Mouse (Mus musculus) heart, adult 11 months (tissue): ENCODE data around the gene Mrpl24.
"Not testable (repeated sequence)": the region's sequence is repeated elsewhere in the genome, so short reads cannot be mapped to it uniquely, and the experiment has no call there.

Experiments
- DNase-seq: peaks from one replicate; pipeline ENCODE4 v3.0.0; 2022

Mrpl24 gene

DNA sequence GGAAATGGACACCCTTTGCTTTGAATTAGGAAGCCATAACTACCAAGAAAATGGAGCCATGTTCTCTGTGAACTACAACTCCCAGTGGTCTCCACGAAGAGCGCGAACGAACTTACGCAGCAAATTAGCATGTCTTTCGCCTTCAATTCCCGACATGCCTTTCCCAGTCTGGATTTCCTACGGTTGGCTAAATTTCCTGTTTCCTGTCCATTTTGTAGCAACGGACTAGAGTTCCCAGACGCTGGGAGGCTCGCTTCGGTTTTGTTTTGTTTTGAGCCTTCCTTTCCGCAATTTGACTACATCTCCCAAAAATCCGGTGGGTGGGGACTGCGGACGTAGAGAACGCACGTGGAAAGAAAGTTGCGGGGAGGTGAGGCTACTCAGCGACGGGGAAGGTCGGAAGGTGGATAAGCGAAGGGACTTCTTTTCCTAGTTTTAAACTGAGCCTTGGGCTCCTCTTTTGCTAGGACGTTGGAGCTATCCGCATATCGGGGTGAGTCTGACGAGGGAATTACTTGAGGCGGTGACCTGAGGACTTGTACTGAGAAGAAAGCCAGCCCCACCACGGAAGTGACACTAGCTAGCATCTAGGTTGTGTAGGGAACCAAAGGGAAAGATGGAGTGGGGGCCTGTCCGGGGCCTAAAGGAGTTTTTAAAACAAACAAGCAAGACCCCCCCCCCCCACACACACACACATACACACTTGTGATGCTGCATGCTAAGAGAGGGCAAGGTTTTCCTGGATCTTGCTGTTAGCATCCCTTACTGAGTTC, at the start of gene Mrpl24:
Mrpl24 (plus strand) TSS at position 171 of the 773 bp plus-strand sequence.
- DNase-seq, result peak; percentile 99

DNA sequence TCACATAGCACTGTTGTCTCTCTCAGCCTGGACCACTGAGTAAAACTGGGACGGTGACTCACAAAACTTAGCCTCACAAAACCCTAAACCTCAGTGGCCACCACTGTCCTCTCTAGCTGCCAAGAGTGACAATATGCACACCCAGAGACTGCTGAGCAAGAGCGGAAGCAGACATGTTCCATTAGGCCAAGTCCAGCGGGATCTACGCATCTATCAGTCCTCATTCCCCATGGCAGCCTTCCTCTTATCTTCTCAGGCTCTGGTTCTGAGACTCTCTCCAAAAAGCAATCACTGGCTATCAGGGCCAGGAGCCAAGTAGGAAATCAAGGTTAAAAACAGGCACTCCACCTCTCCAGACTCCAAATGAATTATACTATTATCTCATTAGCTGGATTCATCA, 41.6 kb upstream of the Mrpl24 start:
- peak; percentile 91 for DNase-seq

DNA sequence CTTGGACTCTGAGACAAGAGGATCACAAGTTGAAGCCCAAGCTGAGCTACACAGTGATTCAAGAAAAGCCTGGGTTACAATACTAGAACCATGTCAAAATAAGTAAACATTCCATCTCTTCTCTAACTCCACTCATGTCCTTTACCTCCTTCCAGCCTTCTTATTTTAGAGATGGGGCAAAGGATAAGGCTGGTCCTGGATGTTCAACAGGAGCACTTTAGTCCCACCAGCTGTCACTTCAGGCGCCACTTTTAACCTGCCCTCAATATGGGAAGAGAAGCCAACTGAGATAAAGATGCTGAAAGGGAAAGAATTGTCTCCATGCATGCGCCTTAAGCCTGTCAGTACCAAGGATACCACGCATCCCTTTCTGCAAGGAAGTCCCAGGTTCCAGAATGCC, 35.0 kb upstream of the Mrpl24 start:
- DNase-seq, result no peak

DNA sequence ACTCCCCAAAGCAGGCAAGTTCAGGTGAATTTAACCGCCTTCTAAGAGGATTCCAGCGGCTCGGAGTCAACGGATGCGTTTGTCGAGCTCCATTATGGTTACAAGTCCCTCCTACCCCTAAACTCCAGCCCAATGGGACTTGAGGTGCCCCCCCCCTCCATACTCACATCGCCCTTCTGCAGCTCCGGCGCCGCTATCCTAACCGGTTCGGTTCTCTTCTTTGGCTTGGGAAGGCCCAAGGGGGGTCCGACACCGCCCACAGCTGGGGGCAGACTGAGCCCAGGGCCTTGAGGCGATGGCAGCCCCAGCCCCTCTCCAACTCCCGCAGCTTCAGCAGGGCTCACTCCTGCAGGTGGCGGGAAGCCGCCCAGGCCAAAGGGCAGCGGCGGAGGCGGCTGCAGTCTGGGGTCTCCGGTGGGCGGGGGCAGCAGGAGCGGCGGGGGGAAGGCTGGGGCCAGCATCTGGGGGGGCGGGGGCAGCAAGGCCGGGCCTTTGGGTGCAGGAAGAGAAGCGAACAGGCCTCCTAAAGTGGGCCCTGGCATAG, 34.5 kb upstream of the Mrpl24 start:
- peak; percentile 97 for DNase-seq

DNA sequence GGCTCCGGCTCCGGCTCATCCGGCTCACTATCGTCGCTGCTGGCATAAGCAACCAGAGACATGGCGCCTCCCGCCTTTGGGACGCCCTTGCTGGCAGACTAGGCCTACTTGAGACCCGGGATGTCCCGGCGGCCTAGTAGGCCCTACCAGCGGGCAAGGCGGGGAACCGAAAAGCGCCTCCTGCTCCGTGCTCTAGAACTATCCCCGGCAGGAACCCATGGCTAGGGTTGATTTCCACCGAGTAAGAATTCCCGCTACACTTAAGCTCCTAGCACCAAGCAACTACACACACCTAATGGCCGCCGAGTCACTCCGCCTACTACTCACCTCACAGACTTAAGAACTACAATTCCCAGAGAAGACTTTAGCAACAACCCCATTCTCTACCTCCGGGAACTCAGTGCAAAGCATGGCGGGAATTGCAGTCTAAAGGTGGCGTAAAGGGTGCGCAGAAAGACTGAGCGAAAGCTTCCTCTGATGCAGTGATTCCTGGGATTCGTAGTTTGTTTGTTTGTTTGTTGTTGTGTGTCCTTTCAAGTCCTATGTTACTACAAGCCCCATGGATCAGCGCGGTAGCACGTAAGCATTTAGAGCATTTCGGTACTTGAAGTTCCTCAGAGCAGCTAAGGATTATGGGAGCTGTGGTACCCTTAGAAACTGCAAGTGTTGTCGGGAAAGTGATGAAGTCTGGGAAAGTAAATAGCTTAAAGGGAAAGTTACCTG, 33.9 kb upstream of the Mrpl24 start, which contains the start of gene Prcc:
Prcc (minus strand) TSS at position 328 of the 723 bp plus-strand sequence.
- peak; percentile 100 for DNase-seq

DNA sequence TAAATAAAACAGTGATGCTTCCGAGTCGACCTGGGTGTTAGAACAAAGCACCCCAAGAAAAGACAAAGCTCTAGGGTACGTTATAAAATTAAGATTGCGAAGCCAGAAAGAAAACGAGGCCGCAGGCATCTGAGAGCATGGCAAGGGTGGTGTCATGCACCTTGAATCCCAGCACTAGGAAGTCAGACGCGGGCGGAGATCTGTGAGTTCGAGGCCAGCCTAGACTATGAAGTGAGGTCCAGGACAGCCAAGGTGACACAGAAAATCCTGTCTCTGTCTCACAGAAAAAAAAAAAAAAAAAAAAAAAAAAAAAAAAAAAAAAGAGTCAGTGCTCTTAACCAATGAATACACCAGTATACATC, 33.3 kb upstream of the Mrpl24 start:
- no peak for DNase-seq

DNA sequence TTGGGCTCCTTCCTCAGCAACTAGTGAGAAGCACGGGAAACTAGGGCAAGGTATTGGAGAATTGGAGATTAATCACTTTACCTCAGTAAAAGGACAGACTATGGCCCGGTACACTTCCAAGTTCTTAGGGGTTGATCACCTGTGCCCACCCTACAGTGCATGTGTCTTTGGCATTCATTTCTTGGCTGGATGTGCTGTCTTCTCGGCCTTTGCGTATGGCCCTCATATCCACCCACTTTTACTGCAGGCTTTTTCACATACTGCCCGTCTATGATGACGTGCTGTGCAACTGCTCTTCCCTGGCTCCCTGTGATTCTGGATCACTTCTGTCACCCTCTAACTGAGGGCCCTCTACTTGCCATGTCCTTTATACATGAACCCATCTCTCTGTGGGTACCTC, 32.9 kb upstream of the Mrpl24 start:
- DNase-seq, result peak; percentile 95

DNA sequence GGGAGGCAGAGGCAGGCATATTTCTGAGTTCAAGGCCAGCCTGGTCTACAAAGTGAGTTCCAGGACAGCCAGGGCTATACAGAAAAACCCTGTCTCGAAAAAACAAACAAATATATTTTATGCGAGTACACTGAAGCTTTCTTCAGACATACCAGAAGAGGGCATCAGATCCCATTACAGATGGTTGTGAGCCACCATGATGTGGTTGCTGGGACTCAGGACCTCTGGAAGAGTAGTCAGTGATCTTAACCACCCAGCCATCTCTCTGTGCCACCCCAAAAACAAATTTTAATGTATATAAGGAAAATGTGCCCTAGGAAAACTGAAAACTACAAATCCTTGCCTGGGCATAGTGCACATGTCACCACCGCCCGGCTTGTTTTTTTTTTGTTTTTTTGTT, 31.9 kb upstream of the Mrpl24 start:
- DNase-seq, result not testable (repeated sequence)

DNA sequence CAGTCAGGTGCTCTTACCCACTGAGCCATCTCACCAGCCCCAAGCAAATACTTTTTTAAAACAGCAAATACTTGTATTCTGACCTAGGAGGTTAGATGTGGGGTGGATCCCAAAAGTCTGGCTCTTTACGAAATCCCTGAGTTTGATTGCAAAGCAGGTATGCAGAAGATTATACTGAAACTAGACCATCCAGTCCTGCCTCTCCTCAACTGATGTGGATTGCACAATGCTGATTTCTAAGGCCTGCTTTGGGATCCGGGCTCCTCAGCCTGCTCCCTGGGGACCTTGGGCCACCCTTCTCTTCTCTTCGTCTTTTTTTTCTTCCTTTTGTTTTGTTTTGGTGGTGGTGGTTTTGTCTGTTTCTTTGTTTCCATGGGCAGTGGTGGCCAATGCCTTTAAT, 27.8 kb upstream of the Mrpl24 start:
- peak; percentile 53 for DNase-seq

DNA sequence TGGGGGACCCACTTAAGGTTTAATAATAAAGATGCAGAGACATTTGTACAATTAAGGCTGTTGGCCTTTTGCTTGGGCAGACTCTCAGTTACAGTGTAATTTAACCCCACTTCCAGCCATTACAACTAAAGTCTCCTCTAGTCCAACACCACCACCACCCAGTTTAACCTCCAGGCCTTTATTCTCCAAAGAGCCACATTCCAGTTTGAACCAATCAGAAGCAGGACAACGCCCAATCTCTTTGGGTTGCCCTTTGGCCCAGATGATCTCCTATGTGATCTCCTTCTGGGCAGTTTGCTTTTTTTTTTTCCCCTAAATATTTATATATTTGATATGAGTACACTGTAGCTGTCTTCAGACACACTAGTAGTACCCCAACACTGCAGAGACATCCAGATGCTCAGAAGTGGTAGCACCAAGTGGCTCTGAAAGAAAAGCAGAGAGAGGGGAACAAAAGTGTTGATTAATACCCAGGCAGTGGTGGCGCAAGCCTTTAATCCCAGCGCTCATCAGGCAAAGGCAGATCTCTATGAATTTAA, 25.9 kb upstream of the Mrpl24 start:
- DNase-seq, result peak; percentile 57

DNA sequence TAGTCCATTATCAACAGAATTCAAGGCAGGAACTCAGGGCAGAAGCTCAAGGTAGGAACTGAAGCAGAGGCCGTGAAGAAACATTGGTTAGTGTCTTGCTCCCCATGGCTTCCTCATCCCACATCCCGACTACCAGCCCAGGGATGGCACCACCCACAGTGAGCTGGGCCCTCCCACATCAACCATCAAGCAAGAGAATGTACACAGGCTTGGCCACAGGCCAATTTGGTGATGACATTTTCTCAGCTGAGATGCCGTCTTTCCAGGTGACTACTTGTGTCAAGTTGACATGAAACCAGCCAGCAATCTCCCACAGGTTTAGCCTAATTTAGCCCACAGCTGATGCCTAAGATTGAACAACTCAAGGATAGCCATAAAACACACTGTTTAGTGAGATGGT, 20.0 kb upstream of the Mrpl24 start:
- DNase-seq, result peak; percentile 48

DNA sequence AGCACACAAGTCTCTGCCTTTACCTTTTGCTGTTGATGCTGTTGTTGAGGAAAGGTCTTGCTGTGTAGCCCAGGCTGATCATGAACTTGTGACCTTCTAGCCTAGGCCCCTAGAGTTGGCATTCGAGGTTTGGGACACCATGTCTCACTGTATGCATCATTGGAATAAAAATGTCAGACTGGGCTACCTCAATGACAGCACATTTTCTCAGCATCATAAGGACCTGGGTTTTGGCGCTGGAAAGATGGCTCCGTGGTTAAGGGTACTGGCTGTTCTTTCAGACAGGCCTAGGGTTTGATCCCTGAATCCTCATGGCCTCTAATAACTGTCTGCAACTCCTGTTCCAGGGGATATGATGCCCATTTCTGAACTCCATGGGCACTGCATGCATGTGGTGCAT, 19.5 kb upstream of the Mrpl24 start:
- DNase-seq, result peak; percentile 66

DNA sequence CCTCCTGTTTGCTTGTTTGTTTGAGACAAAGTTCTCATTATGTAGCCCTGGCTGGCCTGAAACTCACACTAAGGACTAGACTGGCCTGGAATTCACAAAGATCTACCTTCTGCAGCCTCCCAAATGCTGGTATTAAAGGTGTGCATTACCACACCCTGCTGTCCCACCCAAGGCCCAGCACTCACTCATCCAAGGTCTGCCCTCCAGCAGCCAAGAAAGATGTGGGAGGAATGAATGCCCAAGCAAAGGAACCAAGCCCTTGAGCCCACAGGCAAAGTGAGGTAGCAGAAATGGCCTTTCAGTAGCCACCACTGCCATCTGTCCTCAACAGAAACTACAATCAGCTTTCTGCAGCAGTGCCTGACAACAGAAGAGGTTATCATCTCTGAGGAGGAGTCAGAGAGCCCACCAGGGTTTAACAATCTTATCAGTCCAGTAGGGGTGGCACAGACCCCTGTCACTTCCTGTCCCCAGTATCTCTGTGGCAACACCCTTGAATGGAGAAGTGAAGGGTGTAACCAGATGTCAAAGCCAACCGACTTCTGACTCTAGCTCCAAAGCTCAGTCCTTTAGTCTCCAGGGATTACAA, 18.2 kb upstream of the Mrpl24 start:
- peak; percentile 63 for DNase-seq

DNA sequence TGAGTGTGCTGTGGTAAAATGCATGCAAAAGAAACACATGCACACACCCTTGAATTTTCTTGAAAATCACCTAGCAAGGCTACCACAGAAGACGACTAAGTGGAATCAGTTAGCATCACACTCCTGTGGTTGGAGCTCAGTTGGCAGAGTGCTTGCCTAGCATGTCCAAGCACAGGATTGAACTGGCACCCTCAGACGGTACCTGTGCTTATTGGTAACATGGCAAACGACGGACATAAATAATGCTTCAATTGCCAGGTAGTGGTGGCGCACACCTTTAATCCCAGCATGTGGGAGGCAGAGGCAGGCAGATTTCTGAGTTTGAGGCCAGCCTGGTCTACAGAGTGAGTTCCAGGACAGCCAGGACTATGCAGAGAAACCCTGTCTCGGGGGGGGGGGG, 17.3 kb upstream of the Mrpl24 start:
- DNase-seq, result peak; percentile 86

DNA sequence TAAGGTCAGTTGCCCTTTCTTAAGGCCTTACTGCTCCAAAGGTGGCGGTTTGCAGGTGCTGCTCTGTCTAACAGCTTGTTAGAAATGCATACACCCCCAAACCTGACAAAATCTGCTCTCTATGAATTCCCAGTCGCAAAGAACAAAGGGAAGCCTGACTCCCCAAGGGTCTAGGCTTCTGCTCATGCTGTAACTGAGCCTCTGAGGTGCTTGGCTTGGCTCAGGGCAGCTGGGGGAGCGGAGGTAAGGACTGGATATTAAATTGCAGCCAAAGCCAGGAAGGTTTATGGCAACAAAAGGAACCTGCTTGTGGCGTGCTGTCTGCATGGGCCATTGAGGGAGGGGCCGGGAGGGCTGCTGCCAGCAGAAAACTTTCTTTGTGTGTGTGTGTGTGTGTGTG, 15.5 kb upstream of the Mrpl24 start:
- DNase-seq, result peak; percentile 79

DNA sequence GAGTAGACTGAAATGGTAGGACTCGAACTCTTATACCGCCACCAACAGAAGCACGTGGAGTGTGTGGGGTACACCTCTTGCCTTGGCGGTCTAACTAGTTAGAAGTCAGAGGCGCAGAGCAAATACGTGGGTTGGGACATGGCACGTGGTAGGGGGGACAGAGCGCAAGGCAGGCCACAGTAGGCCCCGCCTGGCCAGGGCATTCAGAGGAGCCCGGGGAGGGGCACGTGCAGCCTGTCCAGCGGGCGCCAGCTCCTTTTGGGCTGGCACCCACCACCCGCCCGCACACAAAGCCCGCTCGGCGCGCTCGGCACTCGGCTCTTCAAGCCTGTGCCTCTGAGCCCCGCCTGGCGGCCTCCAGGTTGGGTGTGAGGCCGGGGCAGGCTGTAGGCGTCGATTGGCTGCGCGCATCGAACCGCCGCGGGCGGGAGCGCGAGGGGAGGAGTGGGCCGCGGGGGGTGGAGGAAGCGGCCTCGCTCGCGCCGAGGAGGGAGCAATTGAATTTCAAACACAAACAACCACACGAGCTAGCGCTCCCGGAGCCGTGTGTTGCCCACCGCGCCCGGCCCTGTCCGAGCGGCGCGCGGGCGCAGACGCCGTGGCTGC, 13.3 kb upstream of the Mrpl24 start, which contains the start of gene Hdgf:
Hdgf (plus strand) TSS at position 442 of the 606 bp plus-strand sequence.
- peak; percentile 100 for DNase-seq

DNA sequence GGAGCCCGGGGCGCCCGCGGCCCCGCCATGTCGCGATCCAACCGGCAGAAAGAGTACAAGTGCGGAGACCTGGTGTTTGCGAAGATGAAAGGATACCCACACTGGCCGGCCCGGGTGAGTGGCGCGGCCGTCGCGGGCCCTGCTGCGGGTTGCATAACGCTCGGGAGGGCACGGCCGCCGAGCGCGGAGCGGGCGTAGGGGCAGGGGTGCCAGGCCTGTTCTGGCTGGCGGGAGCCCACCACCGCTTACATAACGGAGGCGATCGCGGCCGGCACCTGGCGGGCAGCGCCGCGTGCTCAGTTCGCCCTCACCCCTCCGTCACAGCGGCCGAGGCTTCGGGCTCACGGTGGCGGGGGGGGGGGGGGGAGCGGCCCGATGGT, 12.7 kb upstream of the Mrpl24 start:
- peak; percentile 98 for DNase-seq

DNA sequence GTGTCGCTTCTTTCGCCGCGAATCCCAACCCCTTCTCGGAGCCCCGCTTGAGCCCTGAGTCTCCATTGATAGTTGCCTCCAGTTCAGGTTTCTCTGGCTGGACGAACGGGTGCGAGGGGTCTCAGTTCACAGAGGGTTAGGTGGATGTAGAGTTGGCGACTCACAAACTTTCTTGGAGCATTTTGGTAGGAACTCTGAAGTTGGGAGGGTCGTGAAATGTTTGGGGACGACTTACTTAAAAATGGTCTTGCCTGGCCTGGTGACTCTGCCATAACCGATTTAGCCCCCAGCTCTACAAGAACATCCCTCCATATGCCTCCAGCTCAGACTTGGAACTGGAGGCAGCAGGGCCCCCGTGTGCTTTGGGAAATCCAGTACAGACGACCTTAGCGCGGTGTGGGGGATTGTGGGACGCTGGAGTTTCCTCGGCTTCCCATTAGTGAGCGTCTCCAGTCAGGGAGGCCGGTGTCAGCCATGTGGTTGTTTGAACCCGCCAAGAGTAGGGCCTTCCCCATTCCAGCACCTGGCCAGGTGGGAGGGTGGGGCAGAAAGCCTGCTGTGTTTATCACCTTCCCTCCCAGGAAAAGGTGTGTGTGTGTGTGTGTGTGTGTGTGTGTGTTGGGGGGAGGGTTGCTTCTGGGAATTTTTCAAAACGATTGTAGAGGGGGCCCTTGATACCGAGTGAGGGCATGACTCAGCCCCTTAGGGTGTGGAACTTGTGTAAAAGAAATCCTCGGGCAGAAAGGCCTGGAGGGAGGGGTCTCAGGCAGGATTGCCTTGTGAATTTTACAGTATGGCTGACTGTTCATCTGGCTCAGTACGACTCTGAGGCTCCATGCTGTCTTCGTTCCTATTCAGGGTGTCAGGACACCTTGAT, 12.1 kb upstream of the Mrpl24 start:
- DNase-seq, result peak; percentile 95

DNA sequence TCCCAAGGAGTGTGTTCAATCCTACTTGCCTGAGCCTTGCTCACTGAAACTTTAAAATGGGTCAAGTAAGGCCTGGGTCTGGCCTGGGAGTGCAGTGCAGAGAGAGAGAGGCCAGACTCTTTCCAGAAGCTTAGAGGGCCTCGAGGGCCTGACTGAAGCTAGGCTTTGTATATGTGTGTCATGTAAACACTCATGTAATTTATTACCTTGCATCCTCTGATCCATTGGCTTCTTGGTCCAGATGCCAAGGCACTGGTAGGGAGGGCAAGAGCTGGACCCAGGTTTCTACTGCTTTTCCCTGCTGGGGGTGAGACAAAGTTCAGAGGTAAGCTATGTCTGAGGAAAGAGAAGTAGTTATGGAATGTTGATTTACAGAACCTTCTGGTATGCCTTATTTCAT, 11.4 kb upstream of the Mrpl24 start:
- DNase-seq, result peak; percentile 89

DNA sequence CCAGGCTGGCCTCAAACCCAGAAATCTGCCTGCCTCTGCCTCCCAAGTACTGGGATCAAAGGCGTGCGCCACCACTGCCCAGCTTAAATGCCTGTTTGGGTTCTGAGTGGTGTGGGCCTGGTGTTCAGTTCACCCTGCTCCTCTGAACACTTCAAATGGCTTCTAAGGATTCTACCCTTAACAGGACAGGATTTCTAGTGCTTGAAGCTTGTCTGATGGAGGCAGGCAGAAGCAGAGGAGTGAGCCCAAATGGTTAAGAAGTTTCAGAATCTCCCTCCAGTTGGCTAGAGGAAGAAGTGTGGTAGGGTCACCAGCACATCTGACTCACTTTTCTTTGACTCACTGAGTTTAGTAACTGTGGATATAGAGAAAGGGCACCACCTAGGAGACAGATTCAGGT, 9.9 kb upstream of the Mrpl24 start:
- peak; percentile 85 for DNase-seq

DNA sequence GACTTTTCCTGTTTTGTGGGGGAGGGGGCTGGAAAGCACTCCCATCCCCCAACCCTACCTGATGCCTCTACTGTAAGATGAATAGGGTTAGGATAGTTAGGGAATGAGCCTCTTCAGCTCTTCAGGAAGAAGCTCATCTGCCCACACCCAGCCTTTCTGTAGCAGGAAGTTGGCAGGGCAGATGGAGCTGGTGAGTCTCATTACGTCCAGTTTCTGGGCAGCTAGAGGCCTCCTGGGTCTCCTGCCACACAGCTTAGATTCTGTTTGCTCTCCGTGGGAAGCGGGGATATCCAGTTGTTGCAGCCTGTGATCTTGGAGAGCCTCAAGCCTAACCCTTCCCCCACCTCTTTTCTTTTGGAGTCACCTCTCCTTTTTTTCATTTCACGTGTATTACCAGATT, 9.4 kb upstream of the Mrpl24 start:
- peak; percentile 94 for DNase-seq
